Mouse (Mus musculus) urinary bladder, postnatal 14 days (tissue): ENCODE results near the gene Ccdc134.
A peak's percentile ranks its signal among the peaks of the same experiment; 100 is the strongest.

ENCODE experiments used
- DNase-seq: peaks from one replicate; pipeline ENCODE4 v3.0.0; 2021; ENCODE audit warnings: low spot score

Gene Ccdc134

GRCm38 (mm10) chr15:82170437-82171377, 43.0 kb downstream of the Ccdc134 start:
- no peak for DNase-seq

DNA sequence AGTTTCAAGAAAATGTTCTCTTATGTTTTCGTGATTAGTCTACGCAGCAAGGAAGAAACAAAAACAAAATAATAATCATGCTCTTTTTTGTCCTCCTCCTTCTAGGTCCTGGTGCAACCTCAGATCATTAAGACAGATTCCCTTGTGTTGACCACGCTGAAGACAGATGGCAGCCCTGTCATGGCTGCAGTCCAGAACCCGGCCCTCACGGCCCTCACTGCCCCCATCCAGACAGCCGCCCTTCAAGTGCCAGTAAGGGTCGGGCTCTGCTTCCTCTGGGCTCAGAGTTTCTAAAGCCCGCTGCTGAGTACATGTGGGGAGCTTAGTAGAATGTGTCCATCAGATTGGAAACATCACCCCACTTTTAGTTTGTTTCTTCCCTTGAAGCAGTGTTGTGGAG, 44.9 kb downstream of the Ccdc134 start:
- no peak for DNase-seq

DNA sequence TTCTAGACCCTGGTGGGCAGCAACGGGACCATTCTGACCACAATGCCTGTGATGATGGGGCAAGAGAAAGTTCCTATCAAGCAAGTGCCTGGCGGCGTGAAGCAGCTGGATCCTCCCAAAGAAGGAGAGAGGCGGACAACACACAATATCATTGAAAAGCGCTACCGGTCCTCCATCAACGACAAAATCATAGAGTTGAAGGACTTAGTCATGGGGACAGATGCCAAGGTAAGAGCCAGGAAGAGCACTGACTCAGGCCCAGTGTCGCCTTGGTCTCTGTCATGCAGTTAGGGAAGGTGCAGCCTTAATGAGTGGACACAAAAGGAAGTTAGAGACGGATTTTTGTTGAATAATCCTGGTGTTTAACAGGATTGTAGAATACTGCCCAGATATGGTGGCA, 47.4 kb downstream of the Ccdc134 start:
- DNase-seq, result no peak

DNA sequence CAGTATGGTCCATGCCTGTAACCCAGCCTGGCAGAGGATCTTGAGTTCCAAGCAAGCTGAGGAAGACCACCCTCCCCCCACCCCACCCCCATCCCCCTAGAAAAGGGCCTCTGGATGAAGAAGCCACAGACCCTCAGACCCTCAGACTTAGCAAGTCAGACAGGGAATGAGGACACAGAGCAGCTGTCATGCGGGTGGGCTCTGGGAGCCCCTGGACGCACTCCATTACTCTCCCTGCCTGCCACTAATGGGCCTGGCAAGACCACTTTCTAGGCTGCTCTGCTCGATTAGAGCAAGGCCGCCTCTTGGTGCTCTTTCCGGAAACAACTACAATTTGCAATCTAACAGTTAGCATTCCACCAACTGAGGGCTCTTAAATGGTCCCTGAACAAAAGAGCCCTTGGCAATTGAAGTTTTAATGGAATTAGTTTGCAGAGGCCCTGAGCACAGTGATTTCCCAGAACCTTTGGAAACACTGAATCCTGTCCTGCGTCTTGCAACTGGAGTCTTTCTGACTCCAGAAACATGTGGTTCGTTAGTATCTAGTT, 50.1 kb downstream of the Ccdc134 start:
- no peak for DNase-seq

GRCm38 (mm10) chr15:82181131-82181530, 53.4 kb downstream of the Ccdc134 start:
- DNase-seq, result no peak

DNA sequence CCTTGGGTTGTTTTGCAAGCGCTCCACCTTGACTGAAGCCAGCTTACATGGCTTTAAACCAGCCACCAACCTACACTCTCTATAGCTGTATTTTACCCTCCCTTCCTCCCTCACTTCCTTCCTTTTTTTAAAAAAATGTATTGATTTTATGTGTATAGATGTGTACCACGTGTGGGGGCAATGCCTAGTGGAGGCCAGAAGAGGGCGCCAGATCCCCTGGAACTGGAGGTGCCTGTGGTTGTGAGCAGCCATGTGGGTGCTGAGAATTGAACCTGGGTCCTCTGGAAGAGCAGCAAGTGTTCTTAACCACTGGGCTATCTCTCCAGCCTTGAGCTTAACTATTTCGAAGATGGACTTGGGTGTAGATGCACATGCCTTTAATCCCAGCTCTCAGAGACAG, 54.6 kb downstream of the Ccdc134 start:
- DNase-seq, result no peak

- DNase-seq, result no peak
Observed at GRCm38 (mm10) chr15:82183596-82183995, 55.9 kb downstream of the Ccdc134 start.

- no peak for DNase-seq
Observed at GRCm38 (mm10) chr15:82184183-82184582, 56.5 kb downstream of the Ccdc134 start.

- no peak for DNase-seq
Observed at GRCm38 (mm10) chr15:82184656-82185055, 56.9 kb downstream of the Ccdc134 start.

- DNase-seq, result no peak
Observed at GRCm38 (mm10) chr15:82185062-82185783, 57.5 kb downstream of the Ccdc134 start.

GRCm38 (mm10) chr15:82186131-82186530, 58.4 kb downstream of the Ccdc134 start:
- no peak for DNase-seq

GRCm38 (mm10) chr15:82186931-82187330, 59.2 kb downstream of the Ccdc134 start:
- no peak for DNase-seq

DNA sequence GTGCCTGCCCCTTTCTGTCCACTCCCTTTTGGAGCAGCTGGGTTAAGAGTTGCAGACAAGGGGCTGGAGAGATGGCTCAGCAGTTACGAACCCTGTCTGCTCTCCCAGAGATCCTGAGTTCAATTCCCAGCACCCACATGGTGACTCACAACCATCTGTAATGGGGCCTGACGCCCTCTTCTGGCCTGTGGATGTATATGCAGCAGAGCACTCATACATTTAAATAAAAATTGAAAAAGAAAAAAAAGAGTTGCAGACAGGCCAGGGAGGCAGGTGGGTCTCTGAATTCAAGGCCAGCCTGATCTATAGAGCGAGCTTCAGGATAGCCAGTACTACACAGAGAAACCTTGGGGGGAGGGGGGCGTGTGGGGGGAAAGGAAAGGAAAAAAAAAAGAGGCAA, 59.7 kb downstream of the Ccdc134 start:
- DNase-seq, result no peak

- DNase-seq, result no peak
Observed at GRCm38 (mm10) chr15:82187924-82188323, 60.2 kb downstream of the Ccdc134 start.

GRCm38 (mm10) chr15:82188481-82189240, 60.9 kb downstream of the Ccdc134 start:
- peak; percentile 35 for DNase-seq
